Mouse (Mus musculus) testis, adult 2 months (tissue): ENCODE results near the gene Arsg.

Experiments used
- CTCF ChIP-seq: fragments of 200-500 bp; IDR thresholded peaks from 2 replicates; pipeline ENCODE4 v1.5.1; 2012; ENCODE audit warnings: low read depth, mild to moderate bottlenecking, inconsistent platforms, low read length, moderate library complexity; ENCODE audit not compliant: control insufficient read depth, insufficient read depth, insufficient replicate concordance
- POLR2A ChIP-seq: fragments of 200-500 bp; IDR thresholded peaks from 2 replicates; pipeline ENCODE4 v1.6.1; 2012; ENCODE audit warnings: low read depth, mild to moderate bottlenecking, inconsistent platforms, low read length, moderate library complexity; ENCODE audit not compliant: control insufficient read depth

GRCm38 (mm10) chr11:109611303-109612149, 138.4 kb downstream of the Arsg start, which contains the start of gene Wipi1:
- TF ChIP-seq POLR2A (peak; percentile 89), CTCF (peak; percentile 21; the same call in 1 of the 2 replicates)
